Mouse (Mus musculus) adrenal gland, adult 2 months (tissue): ENCODE results near the gene Vps50. TPM values are rescaled to one million over a fixed set of nuclear protein-coding genes. Genes with fewer than 3 reads are reported as not detected.

Experiments used
- polyA plus RNA-seq: library from polyadenylated mRNA; depleted of rRNA; stranded (reverse); fragments of >200 nt; gene quantifications from 2 replicates; pipeline ENCODE4 v1.2.3, GENCODE M21; 2012; rRNA removed
- total RNA-seq, 2 experiments: library from RNA; stranded (reverse); gene quantifications; 2 replicates each; pipeline ENCODE4 v1.2.3; 2021

The Vps50 gene
- total and polyA plus RNA-seq, 3 experiments, result 0.98 to 24.2 (median 17.7) TPM

Other genes with a start within 250 kb of the Vps50 start
- 1 to 10 TPM; 8.4 to 8.9 TPM for gene Samd9l, start 98.8 kb upstream of the Vps50 start, total RNA-seq
- gene Samd9l, start 98.8 kb upstream of the Vps50 start, polyA plus RNA-seq, result 0.04 and 0.17 TPM in 2 replicates
- gene Hepacam2, start 84 bp upstream of the Vps50 start, total RNA-seq, result under 1 TPM; 0.31 to 0.55 TPM
- 0.27 and 0.32 TPM in 2 replicates for gene Hepacam2, start 84 bp upstream of the Vps50 start, polyA plus RNA-seq